Mouse (Mus musculus) midbrain, embryonic 14.5 days (tissue): ENCODE measurements around the gene Nkpd1. TPM values are rescaled to one million over a fixed set of nuclear protein-coding genes. Genes with fewer than 3 reads are reported as not detected.

Experiments
- ATAC-seq: fragments of 200-750 bp; cut with Nextera tagmentation; 2 replicates; pipeline ENCODE4 v1.8.0; 2017; ENCODE audit warnings: moderate number of reproducible peaks, moderate library complexity; ENCODE audit not compliant: low FRiP score, low TSS enrichment
- DNase-seq: peaks from one replicate; pipeline ENCODE4 v3.0.0-alpha.2; 2015
- H3K27ac ChIP-seq: fragments of 300-500 bp; sonication (generic); replicated peaks from 2 replicates; pipeline ENCODE4 v1.5.1; 2014; ENCODE audit warnings: mild to moderate bottlenecking, low read depth, low read length, moderate library complexity
- H3K27me3 ChIP-seq: fragments of 300-500 bp; sonication (generic); 2 replicates; pipeline ENCODE4 v1.6.1; 2014; ENCODE audit warnings: low read length, control low read depth, mixed read lengths; ENCODE audit not compliant: control insufficient read depth, insufficient read depth
- H3K36me3 ChIP-seq: fragments of 300-500 bp; sonication (generic); 2 replicates; pipeline ENCODE4 v1.6.1; 2014; ENCODE audit warnings: low read length, control low read depth; ENCODE audit not compliant: control insufficient read depth, insufficient read depth
- H3K4me1 ChIP-seq: fragments of 300-500 bp; sonication (generic); 2 replicates; pipeline ENCODE4 v1.6.1; 2014; ENCODE audit warnings: mild to moderate bottlenecking, antibody characterized with exemption, low read length, control low read depth; ENCODE audit not compliant: control insufficient read depth, insufficient read depth
- H3K4me2 ChIP-seq: fragments of 300-500 bp; sonication (generic); 2 replicates; pipeline ENCODE4 v1.6.1; 2014; ENCODE audit warnings: mild to moderate bottlenecking, low read length, moderate library complexity
- H3K4me3 ChIP-seq: fragments of 300-500 bp; sonication (generic); replicated peaks from 2 replicates; pipeline ENCODE4 v1.5.1; 2014; ENCODE audit warnings: low read depth, low read length
- H3K9ac ChIP-seq: fragments of 300-500 bp; sonication (generic); replicated peaks from 2 replicates; pipeline ENCODE4 v1.6.1; 2014; ENCODE audit warnings: mild to moderate bottlenecking, low read length, moderate library complexity
- H3K9me3 ChIP-seq: fragments of 300-500 bp; sonication (generic); 2 replicates; pipeline ENCODE4 v1.6.1; 2016; ENCODE audit warnings: low read length, control low read depth, mixed read lengths; ENCODE audit not compliant: control insufficient read depth
- WGBS: fragments of 180-500 bp; shearing (Covaris S2); extraction: QIAGEN DNeasy Blood & Tissue Kit; methylation state at CpG from one replicate; pipeline ENCODE4 v1.1.7; 2014; 5-methylcytosine and 5-hydroxymethylcytosine counted together
- polyA plus RNA-seq: library from polyadenylated mRNA; unstranded; fragments of >200 nt; fragmentation: Nextera tagmentation; extraction: Ambion mirVana; gene quantifications from 2 replicates; pipeline ENCODE4 v1.2.1, GENCODE M21; 2014

The Nkpd1 gene
- polyA plus RNA-seq, 1 experiment from 2014 or later, result 0.74 TPM

DNA sequence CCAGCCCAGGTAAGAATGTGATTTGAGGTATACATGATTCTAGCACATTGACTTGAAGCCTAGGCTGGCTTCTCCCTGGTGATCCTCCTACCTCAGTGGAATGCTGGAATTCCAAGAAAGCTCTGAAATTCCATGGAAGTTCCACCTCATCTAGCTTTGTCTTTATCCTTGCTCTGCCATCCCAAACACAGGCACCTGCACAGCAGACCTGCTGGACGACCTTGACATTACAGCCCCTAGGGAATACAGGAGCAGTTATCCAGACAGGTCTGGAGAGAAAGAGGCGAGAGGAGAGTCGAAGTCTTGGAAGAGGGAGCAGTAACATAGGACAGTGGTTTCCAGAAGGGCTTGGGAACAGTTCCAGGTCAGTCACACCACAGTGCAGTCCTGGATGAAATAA lies 52.0 kb downstream of the Nkpd1 start:
- no peak overlapping the region for H3K4me3 ChIP-seq
- peaks cover 30% of the 10 kb centered on the region for H3K36me3 ChIP-seq
- H3K27ac ChIP-seq, result no peak overlapping the region
- DNase-seq, result no peak
- no peaks in the 10 kb centered on the region; the same call in 1 of the 2 replicates for H3K27me3 ChIP-seq
- H3K4me1 ChIP-seq, result peaks cover 10% of the 10 kb centered on the region
- no peaks in the 10 kb centered on the region for H3K9me3 ChIP-seq
- no peak overlapping the region for H3K9ac ChIP-seq
- 80% methylated on average over 3 of the region's 3 CpGs for WGBS
- H3K4me2 ChIP-seq, result no peak overlapping the region
- no peak for ATAC-seq

DNA sequence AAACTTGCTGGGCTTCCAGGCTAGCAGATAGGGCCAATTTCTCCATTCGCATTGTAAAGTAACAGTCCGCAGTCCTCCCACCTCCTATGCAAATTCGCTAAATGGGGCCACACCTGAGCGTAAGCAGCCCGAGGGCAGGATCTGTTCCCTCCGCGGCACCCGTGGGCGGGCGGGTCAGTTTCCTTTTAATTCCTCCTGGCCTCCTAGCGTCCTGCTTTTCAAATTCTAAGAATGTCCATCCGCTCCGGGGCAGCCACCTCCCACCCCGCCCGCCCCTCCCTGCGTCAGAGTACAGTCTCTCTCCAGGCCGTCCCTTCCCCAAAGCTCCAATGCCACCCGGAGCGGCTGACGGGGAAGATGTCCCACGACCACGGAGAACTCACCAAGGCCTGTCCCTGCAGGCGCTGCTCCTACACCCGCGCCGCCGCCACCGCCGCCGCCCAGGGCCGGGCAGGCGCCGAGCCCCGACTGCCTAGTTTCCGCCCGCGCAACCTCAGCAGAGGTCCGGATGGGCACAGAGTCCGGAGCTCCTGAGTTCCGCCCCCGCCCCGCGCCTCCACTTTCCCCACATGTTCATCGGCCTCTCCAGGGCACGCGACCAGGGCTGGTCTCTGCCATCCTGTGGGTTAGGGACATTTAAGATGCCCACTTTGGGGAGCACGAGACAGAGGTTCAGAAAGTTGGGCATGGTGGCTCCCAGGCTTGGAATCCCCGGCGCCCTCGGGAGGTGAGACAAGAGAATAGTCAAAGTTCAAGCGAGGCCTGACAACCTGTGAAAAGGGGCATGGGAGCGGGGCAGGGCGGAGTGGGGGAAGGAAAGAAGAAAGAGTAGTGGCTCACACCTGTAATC lies 55.5 kb downstream of the Nkpd1 start:
- H3K9ac ChIP-seq, result peak overlapping the region; percentile 72
- H3K4me3 ChIP-seq, result peak overlapping the region; percentile 66
- DNase-seq (peak; percentile 88), ATAC-seq (peak; percentile 83)
- peaks cover 18% of the 10 kb centered on the region for H3K36me3 ChIP-seq
- H3K27ac ChIP-seq, result peak overlapping the region; percentile 67
- H3K9me3 ChIP-seq, result no peaks in the 10 kb centered on the region
- H3K4me1 ChIP-seq, result peaks cover 17% of the 10 kb centered on the region
- peaks cover 27% of the 10 kb centered on the region for H3K27me3 ChIP-seq
- WGBS, result under 1% methylated on average over 53 of the region's 53 CpGs
- H3K4me2 ChIP-seq, result peak overlapping the region; percentile 82

DNA sequence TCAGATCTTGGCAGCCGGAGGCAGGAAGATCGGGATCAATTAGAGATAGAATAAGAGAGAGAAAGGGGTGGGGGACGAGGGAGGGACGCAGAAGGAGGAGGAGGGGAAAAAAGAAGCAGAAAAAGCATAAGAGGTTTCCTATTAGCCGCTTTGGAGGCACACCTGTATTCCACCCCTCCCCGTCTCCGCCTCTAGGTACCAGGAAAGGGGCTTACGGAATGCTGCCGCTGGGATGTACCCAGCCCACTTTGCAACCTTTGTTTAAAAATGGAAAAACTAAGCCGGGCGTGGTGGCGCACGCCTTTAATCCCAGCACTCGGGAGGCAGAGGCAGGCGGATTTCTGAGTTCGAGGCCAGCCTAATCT lies 56.1 kb downstream of the Nkpd1 start:
- Histone ChIP-seq H3K36me3 (peaks cover 15% of the 10 kb centered on the region), H3K27me3 (peaks cover 33% of the 10 kb centered on the region), H3K9me3 (no peaks in the 10 kb centered on the region), H3K4me1 (peaks cover 17% of the 10 kb centered on the region), H3K9ac (peak overlapping the region; percentile 72), H3K4me2 (peak overlapping the region; percentile 82), H3K27ac (peak overlapping the region; percentile 67; the same call in 1 of the 2 replicates), H3K4me3 (peak overlapping the region; percentile 66)
- WGBS, result 24% methylated on average over 16 of the region's 16 CpGs
- ATAC-seq, result no peak
- DNase-seq, result no peak

Other genes with a start within 250 kb of the Nkpd1 start
- gene Vasp, start 246.0 kb upstream of the Nkpd1 start, polyA plus RNA-seq, result 28.9 and 29.1 TPM in 2 replicates
- 0.62 and 1.2 TPM in 2 replicates for gene Ppm1n, start 237.8 kb upstream of the Nkpd1 start, polyA plus RNA-seq
- gene Rtn2, start 235.2 kb upstream of the Nkpd1 start, polyA plus RNA-seq, result 100.0 and 101 TPM in 2 replicates
- not detected in 2 replicates for gene Fosb, start 207.8 kb upstream of the Nkpd1 start, polyA plus RNA-seq
- gene Ercc1, start 173.1 kb upstream of the Nkpd1 start, polyA plus RNA-seq, result 78.9 and 97.7 TPM in 2 replicates
- gene Cd3eap, start 158.4 kb upstream of the Nkpd1 start, polyA plus RNA-seq, result 16.4 and 18.9 TPM in 2 replicates
- 1.6 and 1.9 TPM in 2 replicates for gene Ppp1r13l, start 158.1 kb upstream of the Nkpd1 start, polyA plus RNA-seq
- 21.6 and 27.9 TPM in 2 replicates for gene Ercc2, start 135.8 kb upstream of the Nkpd1 start, polyA plus RNA-seq
- 0.36 and 0.59 TPM in 2 replicates for gene Klc3, start 113.7 kb upstream of the Nkpd1 start, polyA plus RNA-seq
- 0.35 TPM in 1 of 2 replicates, not detected in the other for gene Ckm, start 113.1 kb upstream of the Nkpd1 start, polyA plus RNA-seq
- 18.8 and 20.3 TPM in 2 replicates for gene Mark4, start 59.0 kb upstream of the Nkpd1 start, polyA plus RNA-seq
- gene Exoc3l2, start 54.5 kb upstream of the Nkpd1 start, polyA plus RNA-seq, result 0.12 and 0.29 TPM in 2 replicates
- gene Bloc1s3, start 9.5 kb upstream of the Nkpd1 start, polyA plus RNA-seq, result 2.5 and 6.1 TPM in 2 replicates
- 30.1 and 36.6 TPM in 2 replicates for gene Trappc6a, start 9.4 kb upstream of the Nkpd1 start, polyA plus RNA-seq
- 9.5 and 31.7 TPM in 2 replicates for gene Ppp1r37, start 45.2 kb downstream of the Nkpd1 start, polyA plus RNA-seq
- 0.22 and 0.32 TPM in 2 replicates for gene Zfp296, start 59.4 kb downstream of the Nkpd1 start, polyA plus RNA-seq
- 140 and 154 TPM in 2 replicates for gene Gemin7, start 59.8 kb downstream of the Nkpd1 start, polyA plus RNA-seq
- gene Clasrp, start 86.6 kb downstream of the Nkpd1 start, polyA plus RNA-seq, result 44.7 and 50.4 TPM in 2 replicates
- 4.5 and 5.2 TPM in 2 replicates for gene Relb, start 111.6 kb downstream of the Nkpd1 start, polyA plus RNA-seq
- gene Clptm1, start 147.2 kb downstream of the Nkpd1 start, polyA plus RNA-seq, result 132 and 134 TPM in 2 replicates
- 0.37 TPM in 1 of 2 replicates, not detected in the other for gene Apoc2, start 160.1 kb downstream of the Nkpd1 start, polyA plus RNA-seq
- gene Gm44805, start 163.6 kb downstream of the Nkpd1 start, polyA plus RNA-seq, result not detected in 2 replicates
- gene Apoc4, start 163.6 kb downstream of the Nkpd1 start, polyA plus RNA-seq, result not detected in 2 replicates
- 1.7 and 2.0 TPM in 2 replicates for gene Apoc1, start 174.8 kb downstream of the Nkpd1 start, polyA plus RNA-seq
- 163 and 265 TPM in 2 replicates for gene Apoe, start 181.3 kb downstream of the Nkpd1 start, polyA plus RNA-seq
- gene Tomm40, start 197.6 kb downstream of the Nkpd1 start, polyA plus RNA-seq, result 120 and 121 TPM in 2 replicates
- 41.1 and 46.1 TPM in 2 replicates for gene Nectin2, start 232.6 kb downstream of the Nkpd1 start, polyA plus RNA-seq